Mouse (Mus musculus): ENCODE results near the gene Zfp408. TPM values are rescaled to one million over a fixed set of nuclear protein-coding genes. Genes with fewer than 3 reads are reported as not detected.

Gene Zfp408
- polyA plus RNA-seq, 1 experiment from 2014 or later = 7.9 TPM

GRCm38 (mm10) chr2:91659657-91660056 lies 10.1 kb upstream of the Zfp408 start:
- peaks cover 56% of the 10 kb centered on the region for H3K36me3 ChIP-seq (ENCODE audit: control insufficient read depth, insufficient read depth)
- H3K4me2 ChIP-seq (ENCODE audit: low read depth, low read length) = no peak overlapping the region
- no peak overlapping the region for H3K9ac ChIP-seq (ENCODE audit: low read length)
- no peaks in the 10 kb centered on the region for H3K27me3 ChIP-seq (ENCODE audit: control insufficient read depth, insufficient read depth, low read length)
- H3K4me3 ChIP-seq (ENCODE audit: low read length) = no peak overlapping the region
- H3K9me3 ChIP-seq (replicated peaks; ENCODE audit: control insufficient read depth, low read length) = no peaks in the 10 kb centered on the region
- peaks cover 21% of the 10 kb centered on the region for H3K4me1 ChIP-seq (ENCODE audit: control insufficient read depth, insufficient read depth, low read length)
- 92% methylated on average over 8 of the region's 8 CpGs for WGBS
- no peak overlapping the region for H3K27ac ChIP-seq (ENCODE audit: low read length)
- no peak for ATAC-seq (replicated peaks; ENCODE audit: extremely low read depth, insufficient read depth, low FRiP score)

GRCm38 (mm10) chr2:91656774-91657173 lies 7.2 kb upstream of the Zfp408 start:
- no peak for ATAC-seq (replicated peaks; ENCODE audit: extremely low read depth, insufficient read depth, low FRiP score)
- H3K9me3 ChIP-seq (replicated peaks; ENCODE audit: control insufficient read depth, low read length) = no peaks in the 10 kb centered on the region
- 45% methylated on average over 8 of the region's 8 CpGs for WGBS
- H3K27me3 ChIP-seq (ENCODE audit: control insufficient read depth, insufficient read depth, low read length) = no peaks in the 10 kb centered on the region
- no peak overlapping the region for H3K4me3 ChIP-seq (ENCODE audit: low read length)
- peaks cover 42% of the 10 kb centered on the region for H3K4me1 ChIP-seq (ENCODE audit: control insufficient read depth, insufficient read depth, low read length)
- H3K36me3 ChIP-seq (ENCODE audit: control insufficient read depth, insufficient read depth) = peaks cover 37% of the 10 kb centered on the region
- no peak overlapping the region for H3K9ac ChIP-seq (ENCODE audit: low read length)
- no peak overlapping the region for H3K4me2 ChIP-seq (ENCODE audit: low read depth, low read length)
- H3K27ac ChIP-seq (ENCODE audit: low read length) = peak overlapping the region; percentile 81; the same call in 1 of the 2 replicates

GRCm38 (mm10) chr2:91655827-91656226 lies 6.2 kb upstream of the Zfp408 start:
- Histone ChIP-seq H3K36me3 (ENCODE audit: control insufficient read depth, insufficient read depth) (peaks cover 29% of the 10 kb centered on the region), H3K27me3 (ENCODE audit: control insufficient read depth, insufficient read depth, low read length) (no peaks in the 10 kb centered on the region), H3K27ac (ENCODE audit: low read length) (peak overlapping the region; percentile 81), H3K4me2 (ENCODE audit: low read depth, low read length) (peak overlapping the region; percentile 24; the same call in 1 of the 2 replicates), H3K4me3 (ENCODE audit: low read length) (no peak overlapping the region), H3K4me1 (ENCODE audit: control insufficient read depth, insufficient read depth, low read length) (peaks cover 50% of the 10 kb centered on the region), H3K9me3 (replicated peaks; ENCODE audit: control insufficient read depth, low read length) (no peaks in the 10 kb centered on the region), H3K9ac (ENCODE audit: low read length) (peak overlapping the region; percentile 44)
- 34% methylated on average over 6 of the region's 6 CpGs for WGBS
- peak; percentile 73 for ATAC-seq (replicated peaks; ENCODE audit: extremely low read depth, insufficient read depth, low FRiP score)

GRCm38 (mm10) chr2:91655388-91655787 lies 5.8 kb upstream of the Zfp408 start:
- Histone ChIP-seq H3K4me2 (ENCODE audit: low read depth, low read length) (0 out of 2 replicates have a peak overlapping the region, but pooled peaks have one; percentile 5), H3K9ac (ENCODE audit: low read length) (0 out of 2 replicates have a peak overlapping the region, but pooled peaks have one; percentile 34), H3K36me3 (ENCODE audit: control insufficient read depth, insufficient read depth) (peaks cover 29% of the 10 kb centered on the region)

GRCm38 (mm10) chr2:91652863-91653262 lies 3.3 kb upstream of the Zfp408 start:
- peaks cover 16% of the 10 kb centered on the region for H3K36me3 ChIP-seq (ENCODE audit: control insufficient read depth, insufficient read depth)
- H3K4me3 ChIP-seq (ENCODE audit: low read length) = no peak overlapping the region
- ATAC-seq (replicated peaks; ENCODE audit: extremely low read depth, insufficient read depth, low FRiP score) = no peak
- H3K27ac ChIP-seq (ENCODE audit: low read length) = peak overlapping the region; percentile 64
- peak overlapping the region; percentile 42 for H3K9ac ChIP-seq (ENCODE audit: low read length)
- H3K9me3 ChIP-seq (replicated peaks; ENCODE audit: control insufficient read depth, low read length) = no peaks in the 10 kb centered on the region
- H3K4me1 ChIP-seq (ENCODE audit: control insufficient read depth, insufficient read depth, low read length) = peaks cover 56% of the 10 kb centered on the region
- WGBS = 25% methylated on average over 6 of the region's 6 CpGs
- peak overlapping the region; percentile 33 for H3K4me2 ChIP-seq (ENCODE audit: low read depth, low read length)
- H3K27me3 ChIP-seq (ENCODE audit: control insufficient read depth, insufficient read depth, low read length) = no peaks in the 10 kb centered on the region

More at GRCm38 (mm10) chr2:91655388-91655787, 5.8 kb upstream of the Zfp408 start:
- no peak for ATAC-seq (replicated peaks; ENCODE audit: extremely low read depth, insufficient read depth, low FRiP score)
- Histone ChIP-seq H3K27me3 (ENCODE audit: control insufficient read depth, insufficient read depth, low read length) (no peaks in the 10 kb centered on the region), H3K4me3 (ENCODE audit: low read length) (no peak overlapping the region), H3K9me3 (replicated peaks; ENCODE audit: control insufficient read depth, low read length) (no peaks in the 10 kb centered on the region), H3K27ac (ENCODE audit: low read length) (peak overlapping the region; percentile 81), H3K4me1 (ENCODE audit: control insufficient read depth, insufficient read depth, low read length) (peaks cover 51% of the 10 kb centered on the region)
- WGBS = 41% methylated on average over 5 of the region's 5 CpGs

- 65% methylated on average over 14 of the region's 14 CpGs for WGBS
- Histone ChIP-seq H3K4me2 (ENCODE audit: low read depth, low read length) (peak overlapping the region; percentile 83; the same call in 1 of the 2 replicates), H3K36me3 (ENCODE audit: control insufficient read depth, insufficient read depth) (peaks cover 19% of the 10 kb centered on the region), H3K27ac (ENCODE audit: low read length) (peak overlapping the region; percentile 41), H3K27me3 (ENCODE audit: control insufficient read depth, insufficient read depth, low read length) (no peaks in the 10 kb centered on the region), H3K4me1 (ENCODE audit: control insufficient read depth, insufficient read depth, low read length) (peaks cover 54% of the 10 kb centered on the region), H3K4me3 (ENCODE audit: low read length) (0 out of 2 replicates have a peak overlapping the region, but pooled peaks have one; percentile 7), H3K9me3 (replicated peaks; ENCODE audit: control insufficient read depth, low read length) (no peaks in the 10 kb centered on the region), H3K9ac (ENCODE audit: low read length) (peak overlapping the region; percentile 41)
- no peak for ATAC-seq (replicated peaks; ENCODE audit: extremely low read depth, insufficient read depth, low FRiP score)
Observed at GRCm38 (mm10) chr2:91651458-91652258, 2.1 kb upstream of the Zfp408 start.

- no peaks in the 10 kb centered on the region for H3K9me3 ChIP-seq (replicated peaks; ENCODE audit: control insufficient read depth, low read length)
- peaks cover 31% of the 10 kb centered on the region for H3K36me3 ChIP-seq (ENCODE audit: control insufficient read depth, insufficient read depth)
- peaks cover 43% of the 10 kb centered on the region for H3K4me1 ChIP-seq (ENCODE audit: control insufficient read depth, insufficient read depth, low read length)
- H3K27me3 ChIP-seq (ENCODE audit: control insufficient read depth, insufficient read depth, low read length) = no peaks in the 10 kb centered on the region
- ATAC-seq (replicated peaks; ENCODE audit: extremely low read depth, insufficient read depth, low FRiP score) = peak; percentile 44
- peak overlapping the region; percentile 61 for H3K4me3 ChIP-seq (ENCODE audit: low read length)
- peak overlapping the region; percentile 82 for H3K9ac ChIP-seq (ENCODE audit: low read length)
- peak overlapping the region; percentile 83 for H3K4me2 ChIP-seq (ENCODE audit: low read depth, low read length)
- peak overlapping the region; percentile 86 for H3K27ac ChIP-seq (ENCODE audit: low read length)
- WGBS = 7% methylated on average over 16 of the region's 16 CpGs
Observed at GRCm38 (mm10) chr2:91650360-91650995, 887 bp upstream of the Zfp408 start.

GRCm38 (mm10) chr2:91649152-91649551 lies 439 bp downstream of the Zfp408 start:
- H3K27ac ChIP-seq (ENCODE audit: low read length) = peak overlapping the region; percentile 86
- no peaks in the 10 kb centered on the region for H3K9me3 ChIP-seq (replicated peaks; ENCODE audit: control insufficient read depth, low read length)
- H3K4me3 ChIP-seq (ENCODE audit: low read length) = peak overlapping the region; percentile 61
- H3K27me3 ChIP-seq (ENCODE audit: control insufficient read depth, insufficient read depth, low read length) = no peaks in the 10 kb centered on the region
- peak overlapping the region; percentile 91 for H3K4me2 ChIP-seq (ENCODE audit: low read depth, low read length)
- H3K36me3 ChIP-seq (ENCODE audit: control insufficient read depth, insufficient read depth) = peaks cover 36% of the 10 kb centered on the region
- peak; percentile 3; the same call in 1 of the 2 replicates for ATAC-seq (replicated peaks; ENCODE audit: extremely low read depth, insufficient read depth, low FRiP score)
- 2% methylated on average over 15 of the region's 15 CpGs for WGBS
- peaks cover 34% of the 10 kb centered on the region for H3K4me1 ChIP-seq (ENCODE audit: control insufficient read depth, insufficient read depth, low read length)
- H3K9ac ChIP-seq (ENCODE audit: low read length) = peak overlapping the region; percentile 80

- no peak for ATAC-seq (replicated peaks; ENCODE audit: extremely low read depth, insufficient read depth, low FRiP score)
- peaks cover 14% of the 10 kb centered on the region for H3K4me1 ChIP-seq (ENCODE audit: control insufficient read depth, insufficient read depth, low read length)
- H3K9ac ChIP-seq (ENCODE audit: low read length) = no peak overlapping the region
- no peak overlapping the region for H3K27ac ChIP-seq (ENCODE audit: low read length)
- H3K4me3 ChIP-seq (ENCODE audit: low read length) = no peak overlapping the region
- H3K9me3 ChIP-seq (replicated peaks; ENCODE audit: control insufficient read depth, low read length) = no peaks in the 10 kb centered on the region
- 39% methylated on average over 1 of the region's 1 CpGs for WGBS
- peaks cover 45% of the 10 kb centered on the region for H3K36me3 ChIP-seq (ENCODE audit: control insufficient read depth, insufficient read depth)
- no peaks in the 10 kb centered on the region for H3K27me3 ChIP-seq (ENCODE audit: control insufficient read depth, insufficient read depth, low read length)
- no peak overlapping the region for H3K4me2 ChIP-seq (ENCODE audit: low read depth, low read length)
Observed at GRCm38 (mm10) chr2:91646733-91647132, 2.9 kb downstream of the Zfp408 start.

Measured in heart, embryonic 16.5 days (tissue).